Mouse (Mus musculus) C2C12 (cell line): Measurements from ENCODE around the gene Nup107.

Experiments
- CEBPB ChIP-seq: IDR thresholded peaks from one replicate; pipeline ENCODE4 v1.6.1; 2011; ENCODE audit warnings: low read depth, mild to moderate bottlenecking, control low read depth, moderate library complexity
- CTCF ChIP-seq: IDR thresholded peaks from one replicate; pipeline ENCODE4 v1.5.1; 2011; ENCODE audit not compliant: control insufficient read depth, insufficient read depth, insufficient read length
- FOSL1 ChIP-seq: IDR thresholded peaks from one replicate; pipeline ENCODE4 v1.8.0; 2011; ENCODE audit warnings: mild to moderate bottlenecking, low read length; ENCODE audit not compliant: poor library complexity, insufficient read depth, severe bottlenecking
- MAX ChIP-seq: IDR thresholded peaks from one replicate; pipeline ENCODE4 v1.6.1; 2011; ENCODE audit warnings: mild to moderate bottlenecking, control low read depth
- MYOD1 ChIP-seq: IDR thresholded peaks from one replicate; pipeline ENCODE4 v1.6.1; 2011; ENCODE audit warnings: low read depth; ENCODE audit not compliant: control insufficient read depth, insufficient read length
- MYOG ChIP-seq: IDR thresholded peaks from one replicate; pipeline ENCODE4 v1.6.1; 2011; ENCODE audit not compliant: control insufficient read depth, insufficient read length; ENCODE audit errors: extremely low read depth
- USF1 ChIP-seq: IDR thresholded peaks from one replicate; pipeline ENCODE4 v1.6.1; 2011; ENCODE audit warnings: low read depth, mild to moderate bottlenecking, control low read depth, moderate library complexity

DNA sequence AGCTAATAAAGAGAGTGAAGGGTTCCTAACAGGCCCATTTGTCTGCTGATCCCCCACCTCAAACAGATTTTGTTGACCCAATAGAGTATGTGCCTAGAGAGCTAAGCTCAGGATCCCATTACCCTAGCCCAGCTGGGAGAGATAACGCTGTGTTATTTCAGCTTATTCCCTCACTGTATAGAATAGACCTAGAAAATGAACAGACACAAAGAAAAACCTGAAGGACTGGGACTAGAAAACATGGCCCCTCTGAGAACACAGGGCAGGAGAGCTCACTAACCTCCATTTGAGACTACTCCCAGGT is 17.7 kb downstream of the Nup107 start:
- TF ChIP-seq CTCF: no peak
- no peak for TF ChIP-seq MYOG
- no peak for TF ChIP-seq CEBPB
- no peak for TF ChIP-seq MYOD1
- no peak for TF ChIP-seq USF1
- TF ChIP-seq FOSL1: no peak
- no peak for TF ChIP-seq MAX
